Mouse (Mus musculus): Measurements from ENCODE around the gene Mxi1. TPM values are rescaled to one million over a fixed set of nuclear protein-coding genes. Genes with fewer than 3 reads are reported as not detected.

The Mxi1 gene
- total and polyA plus RNA-seq, 3 experiments: 10.6 to 19.9 (median 18.9) TPM

GRCm38 (mm10) chr19:53414650-53415049 lies 104.3 kb downstream of the Mxi1 start:
- Histone ChIP-seq H3K36me3 (replicated peaks in 1 of 2; ENCODE audit: control insufficient read depth in 1 of 2, insufficient read depth in 1 of 2, low read length in 1 of 2) (peaks cover 0 to 3% of the 10 kb centered on the region in 2 experiments), H3K4me1 (ENCODE audit: control insufficient read depth in 1 of 2, insufficient read depth in 2 of 2) (peaks cover 17 to 67% of the 10 kb centered on the region in 2 experiments), H3K27me3 (replicated peaks) (no peaks in the 10 kb centered on the region), H3K9ac (ENCODE audit: insufficient read depth, low read depth) (no peak overlapping the region), H3K4me2 (ENCODE audit: insufficient read depth, low read depth, poor library complexity, severe bottlenecking) (no peak overlapping the region), H3K9me3 (replicated peaks; ENCODE audit: low read length) (no peaks in the 10 kb centered on the region), H3K4me3 (replicated peaks in 1 of 3; ENCODE audit: low read depth in 2 of 3, low read length in 2 of 3, poor library complexity in 1 of 3) (no peak overlapping the region), H3K27ac (ENCODE audit: insufficient read depth, low read depth) (no peak overlapping the region), H3K79me2 (replicated peaks; ENCODE audit: control insufficient read depth, extremely low read depth, insufficient read depth, poor library complexity, severe bottlenecking) (no peaks in the 10 kb centered on the region)
- no peak for DNase-seq (ENCODE audit: extremely low read depth)
- in situ Hi-C loops (cut with MboI; ENCODE audit: low pct_ligation_motif_present, low pct_unique_long_range_greater_than_20kb, low sequenced_read_pairs): no loop called here
- TF ChIP-seq MAX (IDR thresholded peaks at IDR 0.05; ENCODE audit: low read length) (no peak), TBP (conservative IDR thresholded peaks at IDR 0.05; ENCODE audit: low read depth, low read length) (no peak), PAX5 (IDR thresholded peaks at IDR 0.05; ENCODE audit: low read length) (no peak), MAFK (IDR thresholded peaks at IDR 0.05; ENCODE audit: insufficient replicate concordance, low read length) (no peak), EP300 (IDR thresholded peaks at IDR 0.05; ENCODE audit: low read length) (no peak), GABPA (IDR thresholded peaks at IDR 0.05; ENCODE audit: insufficient replicate concordance, low read depth, low read length) (no peak), JUN (IDR thresholded peaks at IDR 0.05; ENCODE audit: insufficient read depth, low read depth, low read length) (no peak)
- dilution Hi-C loops (cut with MboI; ENCODE audit: extremely low pct_ligation_motif_present, extremely low pct_unique_long_range_greater_than_20kb, low sequenced_read_pairs): no loop called here

- Histone ChIP-seq H3K9ac (ENCODE audit: insufficient read depth, low read depth) (no peak overlapping the region), H3K27ac (ENCODE audit: insufficient read depth, low read depth) (no peak overlapping the region), H3K36me3 (replicated peaks in 1 of 2; ENCODE audit: control insufficient read depth in 1 of 2, insufficient read depth in 1 of 2, low read length in 1 of 2) (peaks cover 0 to 3% of the 10 kb centered on the region in 2 experiments), H3K4me1 (ENCODE audit: control insufficient read depth in 1 of 2, insufficient read depth in 2 of 2) (peaks cover 20 to 66% of the 10 kb centered on the region in 2 experiments), H3K4me2 (ENCODE audit: insufficient read depth, low read depth, poor library complexity, severe bottlenecking) (no peak overlapping the region), H3K79me2 (replicated peaks; ENCODE audit: control insufficient read depth, extremely low read depth, insufficient read depth, poor library complexity, severe bottlenecking) (no peaks in the 10 kb centered on the region), H3K4me3 (replicated peaks in 1 of 3; ENCODE audit: low read depth in 2 of 3, low read length in 2 of 3, poor library complexity in 1 of 3) (no peak overlapping the region), H3K9me3 (replicated peaks; ENCODE audit: low read length) (no peaks in the 10 kb centered on the region), H3K27me3 (replicated peaks) (no peaks in the 10 kb centered on the region)
- DNase-seq (ENCODE audit: extremely low read depth): no peak
- in situ Hi-C loops (cut with MboI; ENCODE audit: low pct_ligation_motif_present, low pct_unique_long_range_greater_than_20kb, low sequenced_read_pairs): no loop called here
- dilution Hi-C loops (cut with MboI; ENCODE audit: extremely low pct_ligation_motif_present, extremely low pct_unique_long_range_greater_than_20kb, low sequenced_read_pairs): no loop called here
- no peak for TF ChIP-seq EP300 (IDR thresholded peaks at IDR 0.05; ENCODE audit: low read length)
- no peak for TF ChIP-seq HCFC1 (IDR thresholded peaks at IDR 0.05; ENCODE audit: low read depth, low read length)
- TF ChIP-seq GABPA (IDR thresholded peaks at IDR 0.05; ENCODE audit: insufficient replicate concordance, low read depth, low read length): no peak
- no peak for TF ChIP-seq RAD21 (IDR thresholded peaks at IDR 0.05; ENCODE audit: low read depth, low read length)
- no peak for TF ChIP-seq CHD2 (IDR thresholded peaks at IDR 0.05; ENCODE audit: low read length)
- TF ChIP-seq ELF1 (IDR thresholded peaks at IDR 0.05; ENCODE audit: low read depth, low read length): no peak
- TF ChIP-seq MAFK (IDR thresholded peaks at IDR 0.05; ENCODE audit: insufficient replicate concordance, low read length): no peak
- TF ChIP-seq MEF2A (IDR thresholded peaks at IDR 0.05; ENCODE audit: borderline replicate concordance, low read depth, low read length): no peak
- TF ChIP-seq JUN (IDR thresholded peaks at IDR 0.05; ENCODE audit: insufficient read depth, low read depth, low read length): no peak
- no peak for TF ChIP-seq KAT2A (IDR thresholded peaks at IDR 0.05; ENCODE audit: insufficient replicate concordance, low read length)
- TF ChIP-seq ZKSCAN1 (IDR thresholded peaks at IDR 0.05; ENCODE audit: borderline replicate concordance, low read depth, low read length): no peak
- no peak for TF ChIP-seq ZC3H11A (IDR thresholded peaks at IDR 0.05; ENCODE audit: low read depth, low read length)
- no peak for TF ChIP-seq ETS1 (conservative IDR thresholded peaks at IDR 0.05; ENCODE audit: low read depth, low read length)
- TF ChIP-seq POLR2AphosphoS2 (IDR thresholded peaks at IDR 0.05; ENCODE audit: low read depth, low read length): no peak
- TF ChIP-seq PAX5 (IDR thresholded peaks at IDR 0.05; ENCODE audit: low read length): no peak
- TF ChIP-seq USF1 (IDR thresholded peaks at IDR 0.05; ENCODE audit: low read depth, low read length): no peak
- TF ChIP-seq IRF4 (IDR thresholded peaks at IDR 0.05; ENCODE audit: low read depth, low read length): no peak
- no peak for TF ChIP-seq MXI1 (IDR thresholded peaks at IDR 0.05; ENCODE audit: low read depth, low read length)
Observed at GRCm38 (mm10) chr19:53415198-53415597, 104.9 kb downstream of the Mxi1 start.

All from CH12.LX (cell line).